Mouse (Mus musculus) erythroblast, embryonic 14.5 days (primary cell): ENCODE measurements around the gene Otop1. TPM values are rescaled to one million over a fixed set of nuclear protein-coding genes. Genes with fewer than 3 reads are reported as not detected.

Experiments used
- H3K27me3 ChIP-seq: 2 replicates; pipeline ENCODE4 v1.6.1; 2012; ENCODE audit warnings: inconsistent platforms; ENCODE audit not compliant: control insufficient read depth
- H3K36me3 ChIP-seq: 2 replicates; pipeline ENCODE4 v1.6.1; 2012; ENCODE audit warnings: mild to moderate bottlenecking, inconsistent platforms; ENCODE audit not compliant: control insufficient read depth
- H3K4me1 ChIP-seq: 2 replicates; pipeline ENCODE4 v1.6.1; 2012; ENCODE audit warnings: inconsistent platforms; ENCODE audit not compliant: control insufficient read depth
- H3K4me3 ChIP-seq: replicated peaks from 2 replicates; pipeline ENCODE3; 2012; ENCODE audit warnings: moderate library complexity, mild to moderate bottlenecking, inconsistent platforms
- H3K9me3 ChIP-seq: 2 replicates; pipeline ENCODE4 v1.6.1; 2012; ENCODE audit warnings: low read length, inconsistent platforms, mixed read lengths; ENCODE audit not compliant: control insufficient read depth
- GATA1 ChIP-seq: IDR thresholded peaks from 2 replicates; pipeline ENCODE4 v1.6.1; 2012; ENCODE audit warnings: low read length, inconsistent platforms, mixed read lengths
- TAL1 ChIP-seq: IDR thresholded peaks from 3 replicates; pipeline ENCODE4 v1.6.1; 2012; ENCODE audit warnings: low read length, inconsistent platforms, mixed read lengths
- polyA plus RNA-seq: library from polyadenylated mRNA; stranded (reverse); fragments of >175 nt; gene quantifications from 2 replicates; pipeline ENCODE4 v1.2.3, GENCODE M21; 2012

The Otop1 gene
- polyA plus RNA-seq, 1 experiment = not detected

DNA sequence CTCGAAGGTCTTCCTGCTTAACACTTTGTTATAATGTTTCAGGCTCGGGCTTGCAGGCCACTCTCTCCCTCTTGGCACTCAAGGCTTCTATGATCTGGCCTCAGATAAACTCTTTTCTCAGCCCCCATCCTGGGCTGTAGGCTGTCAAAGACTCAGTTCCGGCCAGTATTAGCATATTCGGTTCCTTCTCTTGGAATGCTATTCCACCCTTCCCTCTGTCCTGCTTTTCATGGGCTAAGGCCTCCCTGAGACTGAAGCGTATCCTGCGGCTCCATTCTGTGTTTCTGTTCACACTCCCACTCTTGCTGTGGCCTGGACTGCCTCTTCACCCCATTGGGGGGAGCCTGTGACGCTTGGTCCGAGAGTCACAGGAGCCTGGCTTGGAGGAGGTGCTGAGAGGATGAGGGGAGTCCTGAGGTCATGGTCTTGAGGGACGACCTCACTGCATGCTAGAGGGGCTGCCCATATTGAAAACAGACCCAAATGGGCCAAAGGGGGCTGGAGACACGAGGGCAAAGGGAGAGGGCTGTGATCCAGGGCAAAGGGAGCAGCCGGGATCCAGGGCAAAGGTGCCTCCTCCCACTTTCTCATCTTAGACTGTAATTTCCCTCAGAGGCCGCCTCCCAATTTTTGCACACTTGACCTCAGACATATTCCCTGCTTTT is 2.3 kb downstream of the Otop1 start:
- H3K36me3 ChIP-seq = no peaks in the 10 kb centered on the region
- TF ChIP-seq TAL1 = no peak
- no peak for TF ChIP-seq GATA1
- H3K27me3 ChIP-seq = peaks cover 56% of the 10 kb centered on the region
- H3K4me3 ChIP-seq = no peak overlapping the region
- H3K9me3 ChIP-seq = no peaks in the 10 kb centered on the region; the same call in 1 of the 2 replicates
- no peaks in the 10 kb centered on the region for H3K4me1 ChIP-seq

DNA sequence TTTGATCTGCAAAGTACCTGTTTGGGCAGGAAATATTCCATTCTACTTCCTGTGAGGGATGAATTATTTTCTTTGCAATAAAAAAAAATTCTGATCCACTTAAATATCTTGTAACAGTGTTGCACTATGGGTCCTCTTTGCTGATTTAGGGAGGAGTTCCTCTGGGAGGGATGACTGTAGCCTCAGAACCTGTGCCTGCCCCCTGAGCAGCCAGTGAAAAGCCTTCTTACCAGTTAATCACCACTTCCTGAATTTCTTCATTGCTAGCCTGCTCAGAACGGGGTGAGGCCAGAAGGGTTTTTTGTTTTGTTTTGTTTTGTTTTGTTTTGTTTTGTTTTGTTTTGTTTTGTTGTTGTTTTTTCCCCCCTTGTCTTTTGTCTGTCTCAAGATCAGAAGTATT is 4.3 kb downstream of the Otop1 start:
- H3K27me3 ChIP-seq = peaks cover 49% of the 10 kb centered on the region
- TF ChIP-seq GATA1 (no peak), TAL1 (no peak)
- no peak overlapping the region for H3K4me3 ChIP-seq
- no peaks in the 10 kb centered on the region for H3K4me1 ChIP-seq
- no peaks in the 10 kb centered on the region for H3K36me3 ChIP-seq
- H3K9me3 ChIP-seq = no peaks in the 10 kb centered on the region; the same call in 1 of the 2 replicates

DNA sequence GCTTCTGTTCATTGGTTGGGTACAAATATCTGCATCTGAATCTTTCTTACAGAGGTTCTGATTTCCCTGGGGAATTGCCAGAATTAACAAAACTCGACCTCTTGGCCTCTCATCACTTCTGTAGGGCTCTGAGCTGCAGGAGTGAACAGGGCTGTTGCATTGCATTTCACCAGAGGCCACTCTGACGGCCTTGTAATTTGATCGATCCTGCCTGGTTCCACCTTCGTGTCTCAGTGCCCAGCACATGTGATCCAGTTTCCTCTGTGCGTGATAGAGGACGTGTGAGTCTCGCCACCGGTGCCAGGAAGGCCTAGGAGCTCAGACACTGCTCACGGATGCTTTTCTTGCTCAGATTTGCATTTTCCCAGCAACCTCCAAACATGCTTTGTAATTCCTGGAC is 10.0 kb downstream of the Otop1 start:
- Histone ChIP-seq H3K27me3 (peaks cover 2% of the 10 kb centered on the region; the same call in 1 of the 2 replicates), H3K4me3 (no peak overlapping the region), H3K36me3 (no peaks in the 10 kb centered on the region), H3K4me1 (no peaks in the 10 kb centered on the region), H3K9me3 (peaks cover 3% of the 10 kb centered on the region)
- TF ChIP-seq GATA1 = no peak
- TF ChIP-seq TAL1 = no peak

DNA sequence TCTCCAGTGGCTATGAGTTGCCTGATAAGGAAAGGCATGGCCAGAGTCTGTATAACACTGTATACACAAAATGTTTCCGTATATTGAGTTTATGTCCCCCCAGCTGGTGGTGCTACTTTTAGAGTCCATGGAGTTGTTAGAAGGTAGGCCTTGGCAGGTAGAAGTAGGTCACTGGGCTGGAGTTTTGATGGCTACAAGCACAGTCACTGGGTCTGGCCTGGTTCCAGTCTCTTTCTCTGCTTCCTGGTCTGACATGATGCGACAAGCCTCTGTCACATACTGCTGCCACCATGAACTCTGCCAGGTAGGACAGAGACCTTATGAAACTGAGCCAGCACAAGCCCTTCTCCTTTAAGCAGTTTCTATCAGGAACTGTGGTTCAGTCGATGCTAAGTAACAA is 12.7 kb downstream of the Otop1 start:
- H3K4me1 ChIP-seq = no peaks in the 10 kb centered on the region
- H3K9me3 ChIP-seq = peaks cover 3% of the 10 kb centered on the region
- no peak overlapping the region for H3K4me3 ChIP-seq
- no peaks in the 10 kb centered on the region for H3K36me3 ChIP-seq
- TF ChIP-seq GATA1 (no peak), TAL1 (no peak)
- H3K27me3 ChIP-seq = no peaks in the 10 kb centered on the region

DNA sequence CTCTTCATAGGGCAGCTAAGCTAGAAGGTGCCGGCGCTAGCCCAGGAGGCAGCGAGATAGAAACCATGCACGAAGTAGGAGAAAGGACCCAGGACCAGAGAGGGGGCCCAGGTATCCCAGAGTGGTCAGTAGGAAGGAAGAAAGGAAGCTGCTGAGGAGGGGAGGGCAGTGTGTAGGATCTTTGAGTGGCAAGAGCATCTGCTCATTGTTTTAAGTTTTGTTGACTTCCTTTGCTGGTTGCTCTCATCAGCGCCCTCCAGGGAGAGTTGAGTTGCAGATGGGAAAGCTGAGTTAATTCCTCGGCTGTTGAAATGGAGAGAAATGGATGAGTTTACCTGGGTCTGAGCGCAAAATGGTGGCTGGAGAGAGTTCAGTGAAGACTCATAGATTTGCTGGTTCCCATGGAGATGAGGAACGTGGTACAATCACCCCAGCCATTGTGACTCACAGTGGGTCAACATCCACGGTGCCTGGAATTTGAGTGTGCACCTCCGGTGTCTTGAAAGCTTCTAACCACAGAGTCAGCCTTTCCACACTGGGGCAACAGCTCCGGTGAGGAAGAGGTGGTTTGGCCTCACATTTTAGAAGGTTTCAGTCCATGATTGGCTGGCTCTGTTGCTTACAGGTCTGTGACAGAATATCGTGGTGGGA is 26.1 kb downstream of the Otop1 start:
- no peaks in the 10 kb centered on the region for H3K9me3 ChIP-seq
- no peaks in the 10 kb centered on the region for H3K4me1 ChIP-seq
- H3K36me3 ChIP-seq = no peaks in the 10 kb centered on the region
- no peak overlapping the region for H3K4me3 ChIP-seq
- TF ChIP-seq GATA1 (no peak), TAL1 (no peak)
- H3K27me3 ChIP-seq = peaks cover 3% of the 10 kb centered on the region; the same call in 1 of the 2 replicates

DNA sequence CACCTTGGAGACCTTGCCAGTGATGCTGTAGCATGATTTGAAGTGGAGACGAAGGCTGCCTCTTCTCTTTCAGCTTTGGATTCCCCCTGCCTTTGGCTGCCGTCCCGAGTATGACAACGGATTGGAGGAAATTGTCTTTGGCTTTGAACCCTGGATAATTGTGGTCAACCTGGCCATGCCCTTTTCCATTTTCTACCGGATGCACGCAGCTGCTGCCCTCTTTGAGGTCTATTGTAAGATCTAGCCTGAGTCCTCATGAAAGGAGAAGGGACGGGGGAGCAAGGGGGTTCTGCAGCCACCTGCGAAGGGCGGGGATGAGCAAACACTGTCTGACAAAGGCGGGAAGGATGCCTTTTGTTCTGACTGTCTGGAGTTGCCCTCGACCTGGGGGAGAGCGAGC is 26.9 kb downstream of the Otop1 start:
- Histone ChIP-seq H3K27me3 (peaks cover 3% of the 10 kb centered on the region; the same call in 1 of the 2 replicates), H3K4me3 (no peak overlapping the region), H3K4me1 (peaks cover under 1% of the 10 kb centered on the region), H3K9me3 (no peaks in the 10 kb centered on the region), H3K36me3 (no peaks in the 10 kb centered on the region)
- no peak for TF ChIP-seq GATA1
- TF ChIP-seq TAL1 = no peak

DNA sequence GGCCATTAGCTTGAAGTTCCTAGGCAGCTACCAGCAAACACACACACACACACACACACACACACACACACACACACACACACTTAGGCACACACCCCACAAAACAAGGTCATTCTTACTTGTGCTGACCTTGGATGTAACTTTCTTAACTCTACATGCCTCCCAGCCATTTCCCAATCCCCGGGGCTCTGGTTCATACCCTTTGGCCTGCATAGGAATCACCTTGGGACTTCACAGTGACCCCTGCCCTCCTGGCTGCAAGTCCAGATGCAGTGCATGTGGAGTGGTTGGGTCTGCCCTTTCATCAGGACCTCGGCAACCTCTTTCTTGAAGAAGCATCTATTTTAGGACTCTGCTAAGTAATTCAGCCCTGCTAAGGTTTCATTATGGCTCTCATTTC is 29.5 kb downstream of the Otop1 start:
- TF ChIP-seq TAL1 = no peak
- no peak for TF ChIP-seq GATA1
- no peaks in the 10 kb centered on the region for H3K9me3 ChIP-seq

DNA sequence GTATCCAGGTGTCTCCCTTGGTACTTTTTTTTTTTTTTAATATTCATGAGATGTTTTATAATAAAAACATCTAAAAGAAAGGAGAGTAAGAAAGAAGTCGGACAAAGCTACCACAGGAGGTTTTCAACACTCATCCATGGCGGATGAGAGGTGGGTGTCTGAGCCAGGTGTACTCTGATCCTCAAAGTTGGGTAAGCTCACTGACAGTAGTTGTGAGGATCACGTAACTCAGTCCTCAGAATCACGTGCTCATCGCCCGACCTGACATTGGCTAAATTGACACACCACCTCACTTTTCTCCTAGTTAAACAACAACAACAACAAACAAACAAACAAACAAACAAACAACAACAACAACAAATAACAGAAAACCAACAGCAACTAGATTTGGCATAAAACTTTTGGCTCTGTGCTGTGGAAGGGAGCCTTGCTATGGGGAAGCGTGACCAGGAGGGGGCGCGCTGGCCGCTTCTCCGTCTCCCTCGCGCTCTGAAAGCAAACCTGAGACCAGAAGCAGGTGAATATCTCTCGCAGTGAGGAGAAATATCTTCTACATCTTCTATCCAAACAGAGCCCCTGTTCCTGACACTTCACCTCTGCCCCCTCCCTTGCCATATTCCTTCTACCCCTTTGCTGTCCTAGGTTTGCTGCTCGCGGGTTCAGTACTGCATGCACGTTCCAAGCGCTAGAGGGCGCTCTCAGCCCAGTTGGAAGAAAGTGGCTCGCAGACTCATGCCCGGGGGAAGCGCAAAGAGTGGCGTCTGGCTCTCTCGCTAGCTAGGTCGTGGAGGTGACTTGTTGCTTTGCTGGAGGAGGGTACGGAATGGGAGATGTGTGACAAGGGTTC is 31.7 kb downstream of the Otop1 start:
- Histone ChIP-seq H3K36me3 (no peaks in the 10 kb centered on the region), H3K9me3 (no peaks in the 10 kb centered on the region)

More for the DNA sequence above, 29.5 kb downstream of the Otop1 start:
- Histone ChIP-seq H3K27me3 (peaks cover 3% of the 10 kb centered on the region; the same call in 1 of the 2 replicates), H3K36me3 (no peaks in the 10 kb centered on the region), H3K4me3 (no peak overlapping the region), H3K4me1 (peaks cover 3% of the 10 kb centered on the region)

DNA sequence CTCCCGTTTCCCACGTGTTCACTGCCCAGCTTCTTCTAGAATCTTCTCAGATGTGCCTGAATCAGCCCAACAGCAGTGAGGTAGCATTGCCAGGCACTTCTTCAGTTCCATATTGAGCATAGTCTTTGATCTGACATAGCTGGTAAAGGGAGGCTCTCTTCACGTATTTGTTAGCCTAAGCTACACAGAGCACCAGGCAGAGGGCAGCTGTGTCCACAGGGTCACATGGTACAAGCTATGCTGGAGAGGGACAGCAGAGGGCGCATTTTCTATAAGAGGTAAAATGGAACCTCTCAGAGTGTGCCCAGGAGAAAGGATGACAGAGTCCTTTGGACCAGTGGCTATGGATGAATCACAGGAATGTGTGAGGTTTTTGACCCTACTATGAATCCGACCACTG is 33.1 kb downstream of the Otop1 start:
- H3K4me1 ChIP-seq = peaks cover 3% of the 10 kb centered on the region
- no peak overlapping the region for H3K4me3 ChIP-seq
- TF ChIP-seq TAL1 (no peak), GATA1 (no peak)

More for the DNA sequence above, 31.7 kb downstream of the Otop1 start:
- Histone ChIP-seq H3K27me3 (peaks cover 2% of the 10 kb centered on the region; the same call in 1 of the 2 replicates), H3K4me1 (peaks cover 3% of the 10 kb centered on the region), H3K4me3 (peak overlapping the region; percentile 39)
- TF ChIP-seq GATA1 (no peak), TAL1 (no peak)

More for the DNA sequence above, 33.1 kb downstream of the Otop1 start:
- H3K36me3 ChIP-seq = no peaks in the 10 kb centered on the region
- no peaks in the 10 kb centered on the region for H3K9me3 ChIP-seq
- H3K27me3 ChIP-seq = no peaks in the 10 kb centered on the region
